Mouse (Mus musculus) kidney, adult 8-10 months (tissue): ENCODE measurements around the gene Gm26661.

Experiments
- DNase-seq, 2 experiments: peaks; one replicate each; pipeline ENCODE4 v3.0.0; 2022

Gm26661 gene

GRCm38 (mm10) chr14:7791532-7792159, at the start of gene Gm26661:
TSS of gene Gm26661 (plus strand) at chr14:7791587.
- DNase-seq, result peak; percentile 76

- DNase-seq, result peak in 1 of 2 experiments; percentile 48
Observed at GRCm38 (mm10) chr14:7748944-7749763, 42.2 kb upstream of the Gm26661 start.

- DNase-seq, result no peak
Observed at GRCm38 (mm10) chr14:7749764-7750089, 41.7 kb upstream of the Gm26661 start.

GRCm38 (mm10) chr14:7765569-7766314, 25.6 kb upstream of the Gm26661 start:
- peak; percentile 51 to 75 for DNase-seq

- DNase-seq, result peak; percentile 34 to 52
Observed at GRCm38 (mm10) chr14:7773714-7774389, 17.5 kb upstream of the Gm26661 start.

GRCm38 (mm10) chr14:7786073-7786472, 5.3 kb upstream of the Gm26661 start:
- DNase-seq, result no peak

- no peak for DNase-seq
Observed at GRCm38 (mm10) chr14:7789266-7790030, 1.9 kb upstream of the Gm26661 start.

GRCm38 (mm10) chr14:7791061-7791531, 291 bp upstream of the Gm26661 start:
- DNase-seq, result no peak

- DNase-seq, result no peak
Observed at GRCm38 (mm10) chr14:7795961-7796360, 4.6 kb downstream of the Gm26661 start.

GRCm38 (mm10) chr14:7800611-7801010, 9.2 kb downstream of the Gm26661 start:
- no peak for DNase-seq

- peak in 1 of 2 experiments; percentile 52 for DNase-seq
Observed at GRCm38 (mm10) chr14:7801831-7802230, 10.4 kb downstream of the Gm26661 start.

- no peak for DNase-seq
Observed at GRCm38 (mm10) chr14:7803874-7804557, 12.6 kb downstream of the Gm26661 start.

- DNase-seq, result no peak
Observed at GRCm38 (mm10) chr14:7804558-7804905, 13.1 kb downstream of the Gm26661 start.

GRCm38 (mm10) chr14:7807711-7808110, 16.3 kb downstream of the Gm26661 start:
- no peak for DNase-seq

- DNase-seq, result no peak
Observed at GRCm38 (mm10) chr14:7808501-7808981, 17.2 kb downstream of the Gm26661 start.

- no peak for DNase-seq
Observed at GRCm38 (mm10) chr14:7809043-7809955, 17.9 kb downstream of the Gm26661 start.

- DNase-seq, result peak; percentile 93 to 98
Observed at GRCm38 (mm10) chr14:7817770-7818462, 26.5 kb downstream of the Gm26661 start, which contains the start of gene Flnb. TSS of gene Flnb (plus strand) at chr14:7817957.

GRCm38 (mm10) chr14:7818463-7819121, 27.2 kb downstream of the Gm26661 start:
- DNase-seq, result peak; percentile 44 to 47

GRCm38 (mm10) chr14:7819446-7819845, 28.1 kb downstream of the Gm26661 start:
- DNase-seq, result peak in 1 of 2 experiments; percentile 42
